Mouse (Mus musculus) frontal cortex, postnatal 10 days (tissue): ENCODE results near the gene Foxn4.

Experiments
- DNase-seq, 2 experiments: peaks; one replicate each; pipeline ENCODE4 v3.0.0; 2022; ENCODE audit warnings: low spot score in 2 of 2, mixed read lengths in 1 of 2

Foxn4 gene

GRCm38 (mm10) chr5:114273693-114274402 is at the start of gene Foxn4:
Foxn4 (minus strand) TSS chr5:114273807.
- DNase-seq, result no peak

GRCm38 (mm10) chr5:114323105-114323790 is 49.6 kb upstream of the Foxn4 start:
- DNase-seq, result no peak

DNA sequence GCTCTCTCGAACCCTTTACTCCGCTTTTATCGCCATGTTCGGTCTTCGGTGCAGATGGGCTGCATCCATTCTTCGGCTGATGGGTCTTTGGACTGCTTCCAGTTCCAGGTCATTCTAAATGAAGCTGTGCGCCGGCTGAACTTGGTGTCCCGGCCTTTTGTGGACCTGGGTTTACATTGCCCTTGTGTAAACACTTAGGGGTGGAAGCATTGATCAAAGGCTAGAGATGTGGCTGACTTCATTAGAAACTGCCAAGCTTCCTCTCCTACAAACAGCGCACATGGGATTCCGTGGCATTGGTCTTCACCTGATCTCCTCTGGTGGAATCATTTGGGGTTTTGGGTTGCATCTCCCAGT is 36.1 kb upstream of the Foxn4 start:
- no peak for DNase-seq

- DNase-seq, result no peak
Measured at GRCm38 (mm10) chr5:114308765-114309679, 35.4 kb upstream of the Foxn4 start.

DNA sequence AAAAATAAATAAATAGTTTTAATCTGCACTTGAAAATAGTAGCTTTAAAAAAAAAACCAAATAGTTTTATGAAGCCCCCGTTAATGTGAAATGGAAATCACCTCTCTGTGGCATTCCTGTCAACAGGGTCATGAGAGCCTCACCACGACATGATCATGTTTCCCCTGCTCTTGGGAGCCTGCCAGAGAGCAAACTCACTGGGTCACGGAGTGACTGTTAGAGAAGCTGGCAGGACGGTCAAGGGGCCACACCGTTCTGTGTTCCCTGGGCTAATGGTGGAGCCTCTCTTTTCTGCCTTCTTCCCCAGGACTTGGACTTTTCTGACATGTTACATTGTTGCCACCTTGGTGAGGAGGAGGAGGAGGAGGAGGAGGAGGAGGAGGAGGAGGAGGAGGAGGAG is 32.9 kb upstream of the Foxn4 start:
- no peak for DNase-seq

DNA sequence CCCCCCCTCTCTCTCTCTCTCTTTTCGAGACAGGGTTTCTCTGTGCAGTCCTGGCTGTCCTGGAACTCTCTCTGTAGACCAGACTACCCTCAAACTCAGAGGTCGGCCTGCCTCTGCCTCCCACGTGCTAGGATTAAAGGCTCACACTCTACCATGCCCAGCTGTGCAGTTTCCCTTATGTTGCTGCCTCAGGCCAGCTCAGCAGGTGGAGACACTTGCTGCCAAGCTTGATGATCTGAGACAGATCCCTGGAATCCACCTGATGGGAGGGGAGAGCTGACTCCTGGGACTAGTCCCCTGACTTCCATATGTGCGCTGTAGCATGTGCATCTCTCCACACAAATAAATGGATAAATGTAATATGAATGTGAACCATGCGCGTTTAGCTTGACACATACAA is 29.6 kb upstream of the Foxn4 start:
- DNase-seq, result no peak

DNA sequence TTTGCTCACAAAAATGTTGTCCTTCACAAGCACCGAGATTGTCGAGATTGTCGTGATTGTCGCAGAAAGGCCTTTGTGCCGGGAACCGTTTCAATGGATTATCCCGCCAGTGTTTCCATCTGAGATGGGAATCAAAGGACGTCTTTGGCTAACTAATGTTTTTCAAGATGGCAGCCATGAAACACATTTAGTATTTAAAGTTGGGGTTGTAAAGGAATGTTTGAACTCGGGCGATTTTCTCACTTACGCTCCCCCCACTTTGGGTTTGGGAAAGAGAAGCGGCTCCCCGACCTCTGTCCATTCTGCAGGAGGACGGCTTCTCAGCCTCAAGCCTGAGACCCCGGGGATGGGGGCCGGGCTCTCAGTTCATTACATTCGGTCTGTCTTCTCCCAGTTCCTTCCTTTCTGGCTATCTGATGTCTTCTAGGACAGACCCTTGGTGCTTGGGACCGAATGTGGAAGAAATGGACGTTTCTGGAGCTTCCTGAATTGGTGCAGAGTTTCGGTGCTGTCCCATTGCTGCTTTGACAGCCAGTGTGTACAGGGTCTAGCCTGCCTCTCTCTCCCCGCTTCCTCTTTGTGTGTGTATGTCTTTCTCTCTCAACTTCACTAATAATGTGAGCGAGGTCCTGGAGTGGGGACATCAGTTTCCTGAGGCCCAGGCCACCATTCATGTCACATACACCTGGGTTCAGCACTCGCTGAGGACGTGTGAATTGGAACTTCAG is 26.4 kb upstream of the Foxn4 start:
- no peak for DNase-seq

- DNase-seq, result no peak
Measured at GRCm38 (mm10) chr5:114299156-114299855, 25.7 kb upstream of the Foxn4 start.

GRCm38 (mm10) chr5:114298212-114298894 is 24.7 kb upstream of the Foxn4 start:
- no peak for DNase-seq

DNA sequence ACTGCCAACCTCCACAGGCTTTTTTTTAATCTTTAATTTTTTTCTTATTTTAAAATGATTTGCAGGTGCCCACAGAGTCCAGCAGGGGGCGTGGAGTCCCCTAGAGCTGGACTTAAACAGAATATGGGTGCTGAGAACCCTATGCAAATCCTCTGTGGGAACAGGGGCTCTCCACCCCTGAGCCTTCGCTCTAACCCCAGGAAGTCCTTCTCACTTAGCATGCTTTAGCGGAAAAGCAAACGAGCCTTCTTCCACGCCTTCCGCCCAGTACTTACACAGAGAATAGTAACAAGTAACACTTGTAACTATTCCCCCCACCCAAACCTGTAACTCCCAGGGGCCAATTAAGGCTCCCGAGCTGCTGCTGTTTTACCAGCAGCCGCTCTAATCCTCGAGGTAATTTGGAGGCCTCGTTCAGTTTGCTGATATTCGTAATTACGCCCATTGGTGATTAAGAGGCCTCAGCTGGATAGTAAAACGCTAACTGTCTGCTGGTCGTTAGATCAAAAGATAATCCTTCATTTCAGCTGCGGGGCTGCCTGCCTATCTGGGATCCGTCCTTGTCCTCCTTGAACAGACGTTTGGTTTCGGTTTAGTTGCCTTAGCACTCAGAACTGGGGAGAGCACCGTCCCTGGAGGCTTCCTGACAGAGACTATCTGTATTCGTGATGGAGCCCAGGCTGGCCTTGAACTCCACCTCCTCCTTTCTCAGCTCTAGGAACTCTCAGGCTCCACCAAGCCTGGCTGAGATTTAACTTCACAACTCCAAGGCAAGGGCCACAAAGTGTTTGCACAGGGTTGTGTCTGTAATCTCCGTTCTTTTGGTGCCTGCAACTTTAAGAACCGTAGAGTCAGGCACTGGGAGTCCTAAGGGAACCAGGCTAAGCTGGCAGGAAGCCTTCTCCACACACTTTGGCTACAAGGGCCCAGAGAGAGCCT is 23.4 kb upstream of the Foxn4 start:
- no peak for DNase-seq

DNA sequence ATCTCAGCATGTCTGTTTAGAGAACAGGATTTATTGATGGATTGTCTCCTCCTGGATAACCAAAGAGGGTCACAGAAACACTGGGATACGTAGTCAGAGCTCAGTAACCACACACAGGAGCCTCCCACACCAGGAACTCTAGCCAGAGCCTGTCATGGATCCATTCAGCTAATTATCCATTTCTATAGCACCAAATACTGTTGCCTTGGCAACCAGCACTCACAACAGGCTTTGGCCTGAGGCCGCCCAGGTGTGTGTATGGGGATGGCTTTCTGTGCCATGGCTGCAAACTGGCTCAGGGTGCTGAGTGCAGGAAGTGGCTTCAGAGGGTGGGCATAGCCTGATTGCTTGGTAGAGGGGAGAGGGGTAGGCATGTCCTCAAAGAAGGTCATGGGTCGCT is 16.4 kb upstream of the Foxn4 start:
- DNase-seq, result no peak

DNA sequence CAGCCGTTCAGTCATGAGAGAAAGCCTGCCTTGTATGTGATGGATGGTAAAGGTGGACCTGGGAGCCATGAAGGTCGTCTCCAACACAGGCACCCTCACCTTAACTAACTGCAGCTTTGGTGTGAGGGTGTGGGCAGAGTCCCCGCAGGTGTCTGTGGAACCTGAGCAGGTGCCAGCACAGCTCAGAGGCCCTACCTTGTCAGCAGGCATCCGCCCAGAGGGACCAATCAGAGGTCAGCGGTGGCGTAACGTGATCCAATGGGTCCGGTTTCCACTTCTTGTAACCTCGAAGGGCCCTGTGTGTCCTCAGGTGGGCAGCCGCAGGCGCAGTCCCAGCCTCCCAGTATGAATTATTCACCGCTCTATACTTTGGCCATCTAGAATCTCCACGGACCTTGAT is 15.3 kb upstream of the Foxn4 start, which contains the start of gene Myo1h:
TSS of gene Myo1h (plus strand) at position 293 of the 400 bp plus-strand sequence.
- DNase-seq, result no peak

DNA sequence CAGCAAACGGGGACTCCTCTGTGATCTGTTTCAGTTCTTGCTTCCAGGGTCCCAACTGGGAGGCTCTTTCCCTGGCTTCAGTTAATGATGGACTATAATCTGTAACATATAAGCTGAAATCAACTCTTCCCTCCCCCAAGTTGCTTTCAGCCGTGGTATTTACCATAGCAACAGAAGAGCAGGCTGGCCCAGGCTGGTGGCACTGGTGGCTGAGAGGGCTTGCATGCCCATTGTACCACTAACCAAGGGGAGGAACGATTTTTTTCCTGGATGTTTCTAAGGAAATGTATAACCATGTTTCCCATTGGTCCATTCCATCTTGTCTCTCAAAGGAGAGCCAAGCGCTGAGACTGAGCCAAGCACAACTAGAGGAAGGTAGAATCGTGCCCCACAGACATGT is 14.8 kb upstream of the Foxn4 start:
- no peak for DNase-seq

DNA sequence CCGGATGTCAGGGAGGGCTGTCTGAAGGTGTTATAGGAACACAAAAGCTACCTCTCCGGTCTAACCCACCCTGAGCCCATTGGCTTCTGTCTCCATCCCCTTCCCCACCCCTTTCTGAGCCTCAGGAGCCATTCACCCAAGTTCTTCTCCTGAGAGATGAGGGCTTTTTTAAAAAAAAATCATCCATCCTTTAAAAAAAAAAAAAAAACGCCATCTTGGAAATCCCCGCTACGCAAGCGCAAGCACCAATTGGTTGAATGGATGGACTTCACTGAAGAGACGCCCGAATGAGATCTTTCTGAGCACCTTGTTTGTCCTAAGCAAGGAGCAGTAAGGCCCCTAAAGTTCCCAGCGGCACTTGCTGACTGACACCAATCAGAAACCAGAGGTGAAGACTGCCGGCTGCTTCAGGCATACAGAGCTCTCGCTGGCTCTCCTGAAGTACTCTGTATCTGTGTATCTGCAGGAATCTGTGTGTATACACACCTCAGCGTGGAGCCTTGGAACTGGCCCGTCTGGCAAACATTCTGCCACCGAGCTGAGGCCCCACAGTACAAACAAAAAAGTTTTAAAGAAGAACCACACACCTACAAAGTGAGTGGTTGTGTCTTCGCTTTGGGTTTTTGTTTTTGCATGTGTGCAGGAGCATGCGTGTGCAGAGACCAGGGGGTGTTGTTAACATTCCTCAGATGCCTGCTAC is 13.4 kb upstream of the Foxn4 start:
- DNase-seq, result no peak

DNA sequence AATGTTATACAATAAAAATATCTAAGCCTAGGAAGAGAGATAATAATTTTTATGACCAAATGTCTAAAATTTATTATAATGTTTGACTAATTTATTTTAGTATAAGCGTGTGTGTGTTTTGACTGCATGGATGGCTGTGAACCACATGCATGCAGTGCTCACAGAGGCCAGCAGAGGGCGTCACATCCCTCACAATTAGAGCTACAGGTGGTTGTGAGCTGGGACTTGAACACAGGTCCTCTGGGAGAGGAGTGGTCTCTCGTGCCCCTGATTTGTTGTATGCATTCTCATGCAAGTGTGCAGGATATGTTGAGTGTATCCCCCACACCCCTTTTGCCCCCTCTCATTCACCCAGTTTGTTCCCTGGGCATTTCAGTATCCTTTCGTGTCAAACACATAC is 12.5 kb upstream of the Foxn4 start:
- DNase-seq, result no peak

- no peak for DNase-seq
Measured at GRCm38 (mm10) chr5:114285398-114285700, 11.7 kb upstream of the Foxn4 start.

GRCm38 (mm10) chr5:114284604-114285397 is 11.2 kb upstream of the Foxn4 start:
- peak in 1 of 2 experiments; percentile 32 for DNase-seq

DNA sequence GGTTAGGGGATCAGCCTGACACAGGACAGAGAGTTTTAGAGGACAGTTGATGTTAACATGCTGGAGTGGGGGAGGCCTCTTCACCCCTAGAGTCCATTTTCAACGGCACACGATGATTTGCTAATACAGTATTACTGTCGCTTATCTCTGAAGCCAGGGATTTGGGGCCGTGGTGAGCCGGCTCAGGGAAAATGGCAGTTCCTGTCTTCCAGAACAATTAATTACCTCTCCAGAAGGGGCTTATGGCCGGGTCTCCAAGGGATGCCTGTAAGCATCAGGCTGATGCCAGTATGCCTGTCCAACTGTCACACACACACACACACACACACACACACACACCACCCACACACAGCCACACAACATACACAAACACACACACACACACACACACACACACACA is 8.7 kb upstream of the Foxn4 start:
- DNase-seq, result no peak
